Mouse (Mus musculus) kidney, adult 2 months (tissue): ENCODE data around the gene Gm9817.

ENCODE experiments used
- CTCF ChIP-seq: fragments of 200-500 bp; conservative IDR thresholded peaks from 2 replicates; pipeline ENCODE4 v1.5.1; 2011; ENCODE audit warnings: low read depth, mild to moderate bottlenecking, control low read depth, low read length, moderate library complexity, mixed read lengths; ENCODE audit not compliant: insufficient read depth, insufficient read length
- POLR2A ChIP-seq: fragments of 200-500 bp; IDR thresholded peaks from one replicate; pipeline ENCODE4 v1.6.1; 2011; ENCODE audit warnings: low read depth, low read length, control low read depth

GRCm38 (mm10) chr13:45064951-45065350 is 13.5 kb upstream of the Gm9817 start:
- no peak for TF ChIP-seq CTCF
- no peak for TF ChIP-seq POLR2A
